Mouse (Mus musculus): Measurements from ENCODE around the gene Dnaaf2. TPM values are rescaled to one million over a fixed set of nuclear protein-coding genes. Genes with fewer than 3 reads are reported as not detected.

The Dnaaf2 gene
- polyA plus RNA-seq, 1 experiment from 2014 or later, result 13.1 TPM

- H3K4me1 ChIP-seq, result no peaks in the 10 kb centered on the region
- 96% methylated on average over 7 of the region's 7 CpGs for WGBS
- ATAC-seq (ENCODE audit: low FRiP score), result no peak
- H3K27ac ChIP-seq, result no peak overlapping the region
- no peak overlapping the region for H3K4me3 ChIP-seq
- H3K4me2 ChIP-seq (replicated peaks), result no peak overlapping the region
- H3K36me3 ChIP-seq, result peaks cover 22% of the 10 kb centered on the region
- H3K9ac ChIP-seq, result no peak overlapping the region
- no peaks in the 10 kb centered on the region for H3K9me3 ChIP-seq (replicated peaks)
- H3K27me3 ChIP-seq, result no peaks in the 10 kb centered on the region
Measured at GRCm38 (mm10) chr12:69214393-69214792, 16.2 kb upstream of the Dnaaf2 start.

GRCm38 (mm10) chr12:69213186-69213777, 15.1 kb upstream of the Dnaaf2 start:
- H3K4me1 ChIP-seq, result no peaks in the 10 kb centered on the region
- no peaks in the 10 kb centered on the region for H3K27me3 ChIP-seq
- H3K9ac ChIP-seq, result no peak overlapping the region
- 93% methylated on average over 13 of the region's 13 CpGs for WGBS
- no peak overlapping the region for H3K4me3 ChIP-seq
- H3K27ac ChIP-seq, result no peak overlapping the region
- H3K4me2 ChIP-seq (replicated peaks), result no peak overlapping the region
- H3K9me3 ChIP-seq (replicated peaks), result no peaks in the 10 kb centered on the region
- peaks cover 20% of the 10 kb centered on the region; the same call in 1 of the 2 replicates for H3K36me3 ChIP-seq
- no peak for ATAC-seq (ENCODE audit: low FRiP score)

- no peak overlapping the region for H3K4me2 ChIP-seq (replicated peaks)
- no peaks in the 10 kb centered on the region for H3K27me3 ChIP-seq
- H3K36me3 ChIP-seq, result peaks cover 21% of the 10 kb centered on the region; the same call in 1 of the 2 replicates
- H3K9ac ChIP-seq, result no peak overlapping the region
- no peak overlapping the region for H3K4me3 ChIP-seq
- H3K27ac ChIP-seq, result no peak overlapping the region
- 87% methylated on average over 5 of the region's 5 CpGs for WGBS
- no peaks in the 10 kb centered on the region for H3K4me1 ChIP-seq
- H3K9me3 ChIP-seq (replicated peaks), result no peaks in the 10 kb centered on the region
- no peak for ATAC-seq (ENCODE audit: low FRiP score)
Measured at GRCm38 (mm10) chr12:69211057-69211456, 12.8 kb upstream of the Dnaaf2 start.

- H3K4me1 ChIP-seq, result no peaks in the 10 kb centered on the region
- no peaks in the 10 kb centered on the region for H3K27me3 ChIP-seq
- no peak overlapping the region for H3K27ac ChIP-seq
- 85% methylated on average over 18 of the region's 18 CpGs for WGBS
- H3K4me3 ChIP-seq, result no peak overlapping the region
- no peak for ATAC-seq (ENCODE audit: low FRiP score)
- H3K36me3 ChIP-seq, result peaks cover 21% of the 10 kb centered on the region; the same call in 1 of the 2 replicates
- no peak overlapping the region for H3K4me2 ChIP-seq (replicated peaks)
- H3K9me3 ChIP-seq (replicated peaks), result no peaks in the 10 kb centered on the region
- no peak overlapping the region for H3K9ac ChIP-seq
Measured at GRCm38 (mm10) chr12:69210056-69210979, 12.1 kb upstream of the Dnaaf2 start.

- Histone ChIP-seq H3K9ac (no peak overlapping the region), H3K4me1 (no peaks in the 10 kb centered on the region), H3K27ac (no peak overlapping the region), H3K4me2 (replicated peaks) (no peak overlapping the region), H3K9me3 (replicated peaks) (no peaks in the 10 kb centered on the region), H3K27me3 (no peaks in the 10 kb centered on the region), H3K4me3 (no peak overlapping the region), H3K36me3 (peaks cover 17% of the 10 kb centered on the region; the same call in 1 of the 2 replicates)
- WGBS, result 92% methylated on average over 2 of the region's 2 CpGs
- no peak for ATAC-seq (ENCODE audit: low FRiP score)
Measured at GRCm38 (mm10) chr12:69208520-69208919, 10.3 kb upstream of the Dnaaf2 start.

GRCm38 (mm10) chr12:69207926-69208325, 9.7 kb upstream of the Dnaaf2 start:
- no peaks in the 10 kb centered on the region for H3K4me1 ChIP-seq
- no peak overlapping the region for H3K9ac ChIP-seq
- peaks cover 17% of the 10 kb centered on the region; the same call in 1 of the 2 replicates for H3K36me3 ChIP-seq
- H3K27ac ChIP-seq, result no peak overlapping the region
- H3K4me3 ChIP-seq, result no peak overlapping the region
- ATAC-seq (ENCODE audit: low FRiP score), result no peak
- no peak overlapping the region for H3K4me2 ChIP-seq (replicated peaks)
- WGBS, result 95% methylated on average over 7 of the region's 7 CpGs
- no peaks in the 10 kb centered on the region for H3K9me3 ChIP-seq (replicated peaks)
- no peaks in the 10 kb centered on the region for H3K27me3 ChIP-seq

- no peaks in the 10 kb centered on the region for H3K4me1 ChIP-seq
- no peak for ATAC-seq (ENCODE audit: low FRiP score)
- no peak overlapping the region for H3K4me2 ChIP-seq (replicated peaks)
- no peaks in the 10 kb centered on the region for H3K9me3 ChIP-seq (replicated peaks)
- H3K4me3 ChIP-seq, result no peak overlapping the region
- 94% methylated on average over 8 of the region's 8 CpGs for WGBS
- no peak overlapping the region for H3K9ac ChIP-seq
- no peaks in the 10 kb centered on the region for H3K27me3 ChIP-seq
- no peak overlapping the region for H3K27ac ChIP-seq
- peaks cover 16% of the 10 kb centered on the region; the same call in 1 of the 2 replicates for H3K36me3 ChIP-seq
Measured at GRCm38 (mm10) chr12:69207396-69207795, 9.2 kb upstream of the Dnaaf2 start.

- Histone ChIP-seq H3K27ac (no peak within 1 kb of the TSS), H3K4me2 (replicated peaks) (no peak within 1 kb of the TSS), H3K4me3 (no peak within 1 kb of the TSS), H3K4me1 (no peaks in the 10 kb centered on the region), H3K27me3 (no peaks in the 10 kb centered on the region), H3K9ac (no peak within 1 kb of the TSS), H3K9me3 (replicated peaks) (no peaks in the 10 kb centered on the region), H3K36me3 (peaks cover 26% of the 10 kb centered on the region)
- 67% methylated on average over 16 of the region's 16 CpGs for WGBS
- no peak for ATAC-seq (ENCODE audit: low FRiP score)
Measured at GRCm38 (mm10) chr12:69204052-69204833, 6.0 kb upstream of the Dnaaf2 start, which contains the start of gene Gm49384. Gm49384 (minus strand) TSS chr12:69204267.

- Histone ChIP-seq H3K27ac (no peak overlapping the region), H3K9ac (no peak overlapping the region), H3K4me3 (no peak overlapping the region), H3K4me1 (peaks cover 23% of the 10 kb centered on the region), H3K4me2 (replicated peaks) (peak overlapping the region; percentile 95; the same call in 1 of the 2 replicates), H3K36me3 (peaks cover 20% of the 10 kb centered on the region), H3K27me3 (no peaks in the 10 kb centered on the region), H3K9me3 (replicated peaks) (no peaks in the 10 kb centered on the region)
- no peak for ATAC-seq (ENCODE audit: low FRiP score)
Measured at GRCm38 (mm10) chr12:69198985-69199384, 756 bp upstream of the Dnaaf2 start.

- peak overlapping the region; percentile 93 for H3K27ac ChIP-seq
- no peaks in the 10 kb centered on the region for H3K27me3 ChIP-seq
- peak overlapping the region; percentile 95 for H3K4me2 ChIP-seq (replicated peaks)
- H3K36me3 ChIP-seq, result peaks cover 22% of the 10 kb centered on the region
- H3K9me3 ChIP-seq (replicated peaks), result no peaks in the 10 kb centered on the region
- H3K9ac ChIP-seq, result peak overlapping the region; percentile 87
- H3K4me3 ChIP-seq, result peak overlapping the region; percentile 83
- peaks cover 23% of the 10 kb centered on the region for H3K4me1 ChIP-seq
- peak; percentile 81 for ATAC-seq (ENCODE audit: low FRiP score)
- under 1% methylated on average over 90 of the region's 94 CpGs for WGBS
Measured at GRCm38 (mm10) chr12:69197378-69198163, 658 bp downstream of the Dnaaf2 start.

All from hindbrain, embryonic 12.5 days (tissue).